Mouse (Mus musculus): Measurements from ENCODE around the gene Sh3yl1. TPM values are rescaled to one million over a fixed set of nuclear protein-coding genes. Genes with fewer than 3 reads are reported as not detected.

The Sh3yl1 gene
- polyA plus RNA-seq, 1 experiment: 13.5 TPM

DNA sequence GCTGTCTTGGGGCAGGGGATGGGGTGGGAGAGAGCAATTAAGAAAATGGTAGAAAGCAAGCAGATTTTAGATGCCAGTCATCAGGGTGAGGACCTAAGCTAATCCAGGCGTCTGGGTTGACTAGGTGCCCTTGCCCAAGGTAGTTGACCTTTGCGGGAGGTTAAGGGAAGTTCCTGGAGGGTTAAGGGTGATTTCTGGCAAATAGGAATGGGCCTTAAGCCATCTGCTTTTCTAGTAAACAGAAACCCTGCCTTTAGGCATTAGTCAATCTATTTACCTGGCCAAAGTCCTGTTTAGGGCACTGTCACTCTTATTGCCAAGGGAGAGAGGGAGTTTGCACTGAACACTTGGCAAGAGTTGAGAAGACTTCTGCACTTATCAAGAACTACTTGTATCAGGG lies 25.4 kb downstream of the Sh3yl1 start:
- TF ChIP-seq POLR2A (IDR thresholded peaks at IDR 0.05; ENCODE audit: low read depth, low read length) (no peak), CTCF (conservative IDR thresholded peaks at IDR 0.05; ENCODE audit: insufficient read depth, insufficient read length, low read depth, low read length) (no peak)
- H3K4me3 ChIP-seq (ENCODE audit: insufficient read depth, low read depth, low read length): no peak overlapping the region
- DNase-seq: peak; percentile 61
- 39% methylated on average over 2 of the region's 2 CpGs for WGBS
- H3K27me3 ChIP-seq (replicated peaks; ENCODE audit: control insufficient read depth, insufficient read depth, low read length): no peaks in the 10 kb centered on the region
- H3K36me3 ChIP-seq (ENCODE audit: control insufficient read depth, insufficient read depth, low read length): peaks cover under 1% of the 10 kb centered on the region
- H3K27ac ChIP-seq (ENCODE audit: insufficient read depth, low read depth, low read length): peak overlapping the region; percentile 58
- peaks cover 7% of the 10 kb centered on the region; the same call in 1 of the 2 replicates for H3K4me1 ChIP-seq (ENCODE audit: control insufficient read depth, insufficient read depth, low read length)

DNA sequence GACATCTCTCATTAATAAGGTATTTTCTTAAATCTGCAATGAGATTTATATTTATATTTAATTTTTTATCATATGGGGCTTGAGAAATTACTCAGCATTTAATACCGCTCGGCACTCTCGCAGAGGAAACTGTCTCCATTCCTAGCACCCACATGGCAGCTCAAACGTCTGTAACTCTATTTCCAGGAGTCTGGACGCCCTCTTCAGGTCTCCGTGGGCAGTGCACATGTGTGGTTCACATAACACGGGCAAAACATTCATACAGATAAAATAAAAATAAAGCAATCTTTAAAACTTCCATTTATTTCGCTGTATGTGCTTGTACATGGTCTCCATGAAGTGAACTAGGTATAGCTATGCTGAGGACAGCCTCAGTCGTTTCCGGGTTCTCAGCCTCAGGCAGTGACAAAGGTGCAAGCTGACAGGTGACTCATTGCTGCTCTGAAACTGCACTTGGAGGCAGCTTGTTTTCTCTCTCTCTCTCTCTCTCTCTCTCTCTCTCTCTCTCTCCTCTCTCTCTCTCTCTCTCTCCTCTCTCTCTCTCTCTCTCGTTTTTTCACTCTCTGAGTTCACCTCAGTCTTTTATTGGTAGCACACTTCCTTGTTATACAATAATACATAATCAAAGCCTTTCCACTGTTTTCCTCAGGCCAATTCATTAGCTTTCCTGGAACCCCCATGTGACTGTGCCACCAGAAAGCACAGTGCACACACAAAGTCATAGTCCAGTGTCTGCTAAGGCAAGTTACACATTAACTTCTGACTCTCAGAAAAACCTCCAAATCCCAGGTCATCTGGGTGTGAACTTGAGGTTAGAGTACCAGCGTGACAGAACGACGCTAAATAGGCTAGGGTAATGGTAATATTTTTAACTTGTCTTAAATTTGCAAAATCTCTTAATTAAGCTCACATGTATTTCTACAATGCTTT lies 31.9 kb downstream of the Sh3yl1 start:
- peak; percentile 93 for DNase-seq
- TF ChIP-seq POLR2A (IDR thresholded peaks at IDR 0.05; ENCODE audit: low read depth, low read length) (no peak), CTCF (conservative IDR thresholded peaks at IDR 0.05; ENCODE audit: insufficient read depth, insufficient read length, low read depth, low read length) (peak; percentile 35; the same call in 1 of the 2 replicates)
- Histone ChIP-seq H3K36me3 (ENCODE audit: control insufficient read depth, insufficient read depth, low read length) (peaks cover 2% of the 10 kb centered on the region), H3K27me3 (replicated peaks; ENCODE audit: control insufficient read depth, insufficient read depth, low read length) (no peaks in the 10 kb centered on the region), H3K4me1 (ENCODE audit: control insufficient read depth, insufficient read depth, low read length) (peaks cover 9% of the 10 kb centered on the region; the same call in 1 of the 2 replicates), H3K27ac (ENCODE audit: insufficient read depth, low read depth, low read length) (peak overlapping the region; percentile 92), H3K4me3 (ENCODE audit: insufficient read depth, low read depth, low read length) (no peak overlapping the region)
- 57% methylated on average over 14 of the region's 14 CpGs for WGBS

GRCm38 (mm10) chr12:30944197-30944596 lies 32.7 kb downstream of the Sh3yl1 start:
- WGBS: 41% methylated on average over 3 of the region's 3 CpGs
- DNase-seq: no peak
- Histone ChIP-seq H3K27ac (ENCODE audit: insufficient read depth, low read depth, low read length) (peak overlapping the region; percentile 92), H3K27me3 (replicated peaks; ENCODE audit: control insufficient read depth, insufficient read depth, low read length) (no peaks in the 10 kb centered on the region), H3K4me1 (ENCODE audit: control insufficient read depth, insufficient read depth, low read length) (peaks cover 9% of the 10 kb centered on the region; the same call in 1 of the 2 replicates), H3K4me3 (ENCODE audit: insufficient read depth, low read depth, low read length) (no peak overlapping the region), H3K36me3 (ENCODE audit: control insufficient read depth, insufficient read depth, low read length) (peaks cover 2% of the 10 kb centered on the region)
- TF ChIP-seq CTCF (conservative IDR thresholded peaks at IDR 0.05; ENCODE audit: insufficient read depth, insufficient read length, low read depth, low read length) (no peak), POLR2A (IDR thresholded peaks at IDR 0.05; ENCODE audit: low read depth, low read length) (no peak)

- DNase-seq: no peak
- Histone ChIP-seq H3K36me3 (ENCODE audit: control insufficient read depth, insufficient read depth, low read length) (no peaks in the 10 kb centered on the region), H3K4me1 (ENCODE audit: control insufficient read depth, insufficient read depth, low read length) (no peaks in the 10 kb centered on the region), H3K4me3 (ENCODE audit: insufficient read depth, low read depth, low read length) (no peak overlapping the region), H3K27me3 (replicated peaks; ENCODE audit: control insufficient read depth, insufficient read depth, low read length) (no peaks in the 10 kb centered on the region), H3K27ac (ENCODE audit: insufficient read depth, low read depth, low read length) (no peak overlapping the region)
- 77% methylated on average over 2 of the region's 2 CpGs for WGBS
- no peak for TF ChIP-seq POLR2A (IDR thresholded peaks at IDR 0.05; ENCODE audit: low read depth, low read length)
- TF ChIP-seq CTCF (conservative IDR thresholded peaks at IDR 0.05; ENCODE audit: insufficient read depth, insufficient read length, low read depth, low read length): no peak
Observed at GRCm38 (mm10) chr12:30970700-30971099, 59.2 kb downstream of the Sh3yl1 start.

DNA sequence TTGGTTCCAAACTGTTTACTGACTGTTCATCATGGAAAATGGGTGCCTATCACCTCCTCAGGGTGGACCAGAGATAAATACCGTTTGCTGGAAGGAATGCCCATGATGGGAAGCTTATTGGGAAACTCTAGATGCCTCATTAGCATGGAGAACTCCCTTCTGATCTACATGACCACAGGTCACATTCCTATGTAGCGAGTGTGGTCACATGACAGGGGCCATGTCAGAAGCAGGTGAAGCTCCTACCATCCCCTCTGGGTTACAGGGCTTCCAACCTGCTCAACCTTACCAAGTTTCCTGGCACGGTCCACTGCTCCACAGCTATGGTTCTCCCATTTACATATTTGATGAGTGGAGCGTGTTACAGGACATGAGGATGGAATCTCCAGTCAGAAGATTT lies 92.3 kb downstream of the Sh3yl1 start:
- TF ChIP-seq CTCF (conservative IDR thresholded peaks at IDR 0.05; ENCODE audit: insufficient read depth, insufficient read length, low read depth, low read length) (no peak), POLR2A (IDR thresholded peaks at IDR 0.05; ENCODE audit: low read depth, low read length) (no peak)
- DNase-seq: peak; percentile 24
- Histone ChIP-seq H3K27me3 (replicated peaks; ENCODE audit: control insufficient read depth, insufficient read depth, low read length) (no peaks in the 10 kb centered on the region), H3K27ac (ENCODE audit: insufficient read depth, low read depth, low read length) (no peak overlapping the region), H3K4me3 (ENCODE audit: insufficient read depth, low read depth, low read length) (no peak overlapping the region), H3K4me1 (ENCODE audit: control insufficient read depth, insufficient read depth, low read length) (0 out of 2 replicates have a peak, but pooled peaks cover 3% of the 10 kb centered on the region), H3K36me3 (ENCODE audit: control insufficient read depth, insufficient read depth, low read length) (no peaks in the 10 kb centered on the region)
- 51% methylated on average over 4 of the region's 4 CpGs for WGBS

DNA sequence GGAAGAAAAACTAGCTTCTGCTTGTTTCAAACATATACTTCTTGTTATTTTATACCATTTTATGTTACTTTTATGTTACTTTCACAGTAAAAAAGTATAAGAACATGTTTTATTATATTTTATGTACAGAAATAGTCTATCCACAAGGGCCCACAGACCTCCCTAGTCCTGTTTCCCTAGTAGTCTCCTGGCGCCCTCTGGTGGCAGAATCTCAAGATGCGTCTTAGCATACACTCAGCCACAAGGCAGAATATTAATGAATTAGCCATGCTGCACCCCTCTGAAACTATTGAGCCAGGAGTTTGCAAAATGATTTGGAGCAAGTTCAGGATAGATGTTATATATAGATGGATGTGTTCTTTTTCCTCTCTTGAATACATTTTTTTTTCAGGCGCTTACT lies 93.5 kb downstream of the Sh3yl1 start:
- peak; percentile 83 for TF ChIP-seq CTCF (conservative IDR thresholded peaks at IDR 0.05; ENCODE audit: insufficient read depth, insufficient read length, low read depth, low read length)
- no peak for TF ChIP-seq POLR2A (IDR thresholded peaks at IDR 0.05; ENCODE audit: low read depth, low read length)
- 0 out of 2 replicates have a peak, but pooled peaks cover 3% of the 10 kb centered on the region for H3K4me1 ChIP-seq (ENCODE audit: control insufficient read depth, insufficient read depth, low read length)
- H3K36me3 ChIP-seq (ENCODE audit: control insufficient read depth, insufficient read depth, low read length): no peaks in the 10 kb centered on the region
- no peaks in the 10 kb centered on the region for H3K27me3 ChIP-seq (replicated peaks; ENCODE audit: control insufficient read depth, insufficient read depth, low read length)
- no peak overlapping the region for H3K27ac ChIP-seq (ENCODE audit: insufficient read depth, low read depth, low read length)
- WGBS: 25% methylated on average over 3 of the region's 3 CpGs
- no peak overlapping the region for H3K4me3 ChIP-seq (ENCODE audit: insufficient read depth, low read depth, low read length)
- DNase-seq: peak; percentile 77

DNA sequence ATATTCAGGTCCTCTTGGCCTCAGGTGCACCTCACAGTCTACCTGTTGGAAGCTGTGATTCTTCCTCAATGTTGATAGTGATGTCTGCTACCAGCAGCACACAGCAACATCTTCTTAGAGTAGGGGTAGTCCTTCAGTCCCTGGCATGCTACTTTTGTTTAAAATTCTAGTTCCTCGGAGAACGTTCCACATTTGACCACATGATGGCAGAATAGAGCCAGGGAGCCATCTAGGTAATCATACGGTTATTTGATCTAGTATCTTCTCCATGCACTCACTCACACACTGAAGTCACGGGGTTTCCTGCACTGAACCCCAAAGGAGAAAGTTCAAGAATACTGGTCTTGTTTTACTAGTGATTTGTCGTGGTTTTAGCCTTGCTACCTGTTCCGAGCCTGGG lies 96.7 kb downstream of the Sh3yl1 start:
- Histone ChIP-seq H3K36me3 (ENCODE audit: control insufficient read depth, insufficient read depth, low read length) (no peaks in the 10 kb centered on the region), H3K4me1 (ENCODE audit: control insufficient read depth, insufficient read depth, low read length) (0 out of 2 replicates have a peak, but pooled peaks cover 3% of the 10 kb centered on the region), H3K27me3 (replicated peaks; ENCODE audit: control insufficient read depth, insufficient read depth, low read length) (no peaks in the 10 kb centered on the region), H3K27ac (ENCODE audit: insufficient read depth, low read depth, low read length) (no peak overlapping the region), H3K4me3 (ENCODE audit: insufficient read depth, low read depth, low read length) (no peak overlapping the region)
- DNase-seq: peak; percentile 46
- 16% methylated on average over 6 of the region's 6 CpGs for WGBS
- TF ChIP-seq CTCF (conservative IDR thresholded peaks at IDR 0.05; ENCODE audit: insufficient read depth, insufficient read length, low read depth, low read length) (peak; percentile 25; the same call in 1 of the 2 replicates), POLR2A (IDR thresholded peaks at IDR 0.05; ENCODE audit: low read depth, low read length) (no peak)

Other genes starting within 250 kb of the Sh3yl1 start
- gene Alkal2, start 27.3 kb upstream of the Sh3yl1 start, polyA plus RNA-seq (2012; rRNA removed): 0.41 and 0.87 TPM in 2 replicates
- 9.6 and 12.2 TPM in 2 replicates for gene Acp1, start 79 bp upstream of the Sh3yl1 start, polyA plus RNA-seq (2012; rRNA removed)
- gene Fam110c, start 162.2 kb downstream of the Sh3yl1 start, polyA plus RNA-seq (2012; rRNA removed): 2.7 and 3.4 TPM in 2 replicates